Mouse (Mus musculus) left cerebral cortex, postnatal 14 days (tissue): ENCODE measurements around the gene Eif2ak4. TPM values are rescaled to one million over a fixed set of nuclear protein-coding genes. Genes with fewer than 3 reads are reported as not detected.

ENCODE experiments used
- DNase-seq, 2 experiments: peaks; one replicate each; pipeline ENCODE4 v3.0.0; 2021 to 2022; ENCODE audit warnings: low spot score in 2 of 2, mixed read lengths in 1 of 2
- intact Hi-C: fragments of 180-260 bp; cut with DNase I; formaldehyde crosslinking; loops from one replicate; pipeline ENCODE4 v1.15.1; 2025
- long read RNA-seq, 2 experiments: library from polyadenylated mRNA; stranded (forward); transcript quantifications; one replicate each; pipeline ENCODE4 v2.0.0; 2021
- total RNA-seq, 2 experiments: library from RNA; stranded (reverse); gene quantifications; 2 replicates each; pipeline ENCODE4 v1.2.3; 2021

The Eif2ak4 gene
- 10 to 100 TPM; 18.3 to 21.0 TPM for total RNA-seq
- long read RNA-seq, experiment 1, full-length matches to known transcripts, result 3 of 8 reads
- long read RNA-seq, experiment 1, partial matches to known transcripts, result 3 of 8 reads
- long read RNA-seq, experiment 1, other reads (novel, unspliced or antisense), result 2 of 8 reads
- long read RNA-seq, experiment 2, full-length matches to known transcripts, result 5 of 11 reads
- long read RNA-seq, experiment 2, partial matches to known transcripts, result 2 of 11 reads
- long read RNA-seq, experiment 2, other reads (novel, unspliced or antisense), result 4 of 11 reads

DNA sequence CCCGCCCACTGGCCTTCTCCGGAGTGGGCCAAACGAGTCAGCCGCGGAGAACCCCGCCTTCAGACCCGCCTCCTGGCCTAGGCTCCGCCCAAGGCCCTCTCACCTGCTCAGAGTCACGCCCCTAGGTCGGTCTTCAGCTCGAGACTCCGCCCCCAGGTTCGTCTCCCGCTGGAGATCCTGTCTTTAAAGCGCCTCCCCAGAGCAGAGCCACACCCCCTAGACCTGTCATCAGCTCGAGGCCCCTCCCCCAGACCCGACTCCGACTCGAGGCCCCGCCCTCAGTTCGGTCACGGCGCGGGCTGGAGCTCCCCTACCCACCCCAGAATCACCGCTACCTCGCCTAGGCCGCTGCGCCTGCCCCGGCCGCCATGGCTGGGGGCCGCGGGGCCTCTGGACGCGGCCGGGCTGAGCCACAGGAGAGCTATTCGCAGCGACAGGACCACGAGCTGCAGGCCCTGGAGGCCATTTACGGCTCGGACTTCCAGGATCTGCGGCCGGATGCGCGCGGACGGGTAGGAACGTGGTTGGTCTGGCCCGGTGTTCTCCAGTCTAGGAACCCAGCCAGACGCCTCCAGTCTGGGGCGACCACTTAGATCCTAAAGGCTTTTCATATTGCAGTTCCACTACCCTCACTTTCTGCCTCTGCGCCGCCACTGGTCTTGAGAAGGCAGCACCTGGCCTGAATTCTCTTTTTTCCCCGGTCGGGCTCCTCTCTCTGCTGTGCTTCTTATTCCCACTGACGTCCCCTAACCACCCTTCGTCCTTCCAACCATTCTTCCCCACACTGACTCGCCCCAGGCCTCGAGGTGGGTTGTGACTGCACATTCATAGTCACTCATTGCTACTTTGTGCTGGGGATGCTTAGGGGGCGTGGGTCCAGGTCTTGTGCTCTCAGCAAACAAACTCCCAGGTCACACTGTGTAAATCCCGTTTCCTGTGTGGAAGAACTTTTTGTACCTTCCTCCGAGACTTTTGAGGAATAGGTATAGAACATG, at the start of gene Eif2ak4:
Gene Eif2ak4 (plus strand): TSS at position 278 of the 995 bp plus-strand sequence.
- peak; percentile 97 to 98 for DNase-seq
- intact Hi-C loops, result loop anchor here (5.0 kb wide), 1 partner anchor 126 kb away; no protein-coding TSS in a partner anchor

DNA sequence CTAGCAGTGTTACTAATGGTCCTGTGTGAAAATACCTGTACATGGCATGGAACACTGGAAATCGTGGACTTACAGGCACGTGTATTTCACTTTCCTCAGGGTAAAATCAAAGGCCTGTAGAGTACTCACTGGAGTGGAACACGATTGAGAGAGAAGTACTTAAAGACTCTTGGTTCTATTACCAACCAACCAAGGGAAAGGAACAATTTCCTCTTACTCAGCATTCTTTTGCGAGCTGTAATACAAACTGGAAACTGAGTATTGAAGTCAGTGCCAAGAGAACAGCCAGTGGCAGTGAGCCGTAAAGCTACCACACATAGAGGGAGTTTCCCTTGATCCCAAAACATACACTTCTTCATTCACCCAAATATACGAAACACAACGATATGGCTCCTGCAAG, 47.1 kb upstream of the Eif2ak4 start:
- intact Hi-C loops, result no loop called here
- no peak for DNase-seq

DNA sequence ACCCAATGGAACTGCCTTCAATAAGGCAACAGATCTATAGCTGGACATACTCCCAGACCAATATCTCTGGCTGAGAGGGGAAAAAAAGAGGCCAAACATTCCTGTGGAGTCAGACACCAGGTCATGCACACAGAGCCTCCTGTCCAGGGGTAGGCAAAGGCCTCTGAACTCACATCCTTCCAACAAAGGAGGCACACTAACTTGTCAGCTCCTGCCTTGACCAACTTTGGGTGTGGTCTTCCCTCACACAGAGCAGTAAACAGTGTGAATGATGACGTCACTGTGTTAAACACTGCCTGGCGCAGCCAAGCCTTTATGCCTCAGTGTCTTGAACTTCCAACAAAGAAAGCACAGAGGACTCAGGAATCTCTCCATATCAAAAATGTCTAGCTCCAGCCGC, 44.5 kb upstream of the Eif2ak4 start:
- no peak for DNase-seq
- intact Hi-C loops, result no loop called here

DNA sequence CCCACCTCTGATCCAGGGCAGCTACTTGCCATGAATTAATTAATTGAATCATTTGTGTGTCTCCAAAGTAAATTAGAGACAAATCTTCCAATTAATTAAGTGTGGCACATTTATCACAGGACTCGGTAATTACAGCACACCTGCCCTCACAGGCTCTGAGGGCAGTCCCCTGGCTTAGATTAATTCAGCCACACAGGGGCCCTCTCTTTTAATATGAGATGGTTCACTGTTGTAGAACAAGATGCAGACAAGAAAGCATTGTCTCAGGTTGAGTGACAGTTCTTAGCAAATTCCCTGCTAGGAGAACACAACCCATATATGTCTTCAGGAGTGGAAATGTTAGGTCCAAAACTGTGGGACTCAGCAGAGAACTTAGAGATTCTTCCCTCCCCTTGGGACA, 42.9 kb upstream of the Eif2ak4 start:
- DNase-seq, result no peak
- intact Hi-C loops, result no loop called here

DNA sequence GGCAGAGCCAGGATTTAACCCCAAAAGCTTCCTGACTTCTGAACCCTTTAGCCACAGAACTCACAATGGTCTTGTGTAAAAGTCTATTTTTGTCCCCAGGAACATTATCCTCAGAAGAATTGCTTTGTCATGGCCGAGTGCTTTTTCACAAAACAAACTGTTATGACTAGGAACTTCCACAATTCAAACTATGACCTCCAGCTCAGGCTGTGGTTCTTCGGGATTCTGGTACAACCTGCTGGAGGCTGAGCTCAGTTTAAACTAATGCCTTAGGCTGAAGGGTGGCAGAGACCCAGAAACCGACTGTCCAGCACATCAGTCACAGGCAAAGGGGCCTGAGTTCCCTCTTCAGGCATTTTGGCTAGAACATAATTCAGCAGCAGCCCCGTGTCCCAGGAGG, 34.9 kb upstream of the Eif2ak4 start:
- intact Hi-C loops, result no loop called here
- no peak for DNase-seq

DNA sequence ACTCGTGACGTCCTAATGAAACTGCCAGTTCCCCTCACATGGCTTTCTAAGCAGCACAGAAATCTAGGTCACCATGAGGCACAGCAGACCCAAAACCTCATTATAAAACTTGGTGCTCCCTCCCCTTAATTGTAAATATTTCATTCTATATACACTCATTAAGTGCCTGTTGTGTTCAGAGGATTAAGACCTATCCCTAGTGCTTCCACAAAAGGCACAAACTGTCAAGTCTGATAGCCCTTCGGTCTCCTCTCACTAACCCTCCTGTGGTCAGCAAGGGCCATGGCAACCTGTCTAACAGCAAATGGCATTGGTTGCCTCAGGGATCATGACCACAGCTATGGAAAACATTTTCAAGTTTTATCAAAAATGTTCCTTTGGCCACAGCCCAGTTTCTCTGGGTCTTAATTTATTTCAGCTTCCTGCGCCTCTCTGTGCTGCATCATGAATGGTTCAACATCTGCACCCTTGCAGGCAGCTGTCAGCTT, 34.5 kb upstream of the Eif2ak4 start:
- intact Hi-C loops, result no loop called here
- no peak for DNase-seq

DNA sequence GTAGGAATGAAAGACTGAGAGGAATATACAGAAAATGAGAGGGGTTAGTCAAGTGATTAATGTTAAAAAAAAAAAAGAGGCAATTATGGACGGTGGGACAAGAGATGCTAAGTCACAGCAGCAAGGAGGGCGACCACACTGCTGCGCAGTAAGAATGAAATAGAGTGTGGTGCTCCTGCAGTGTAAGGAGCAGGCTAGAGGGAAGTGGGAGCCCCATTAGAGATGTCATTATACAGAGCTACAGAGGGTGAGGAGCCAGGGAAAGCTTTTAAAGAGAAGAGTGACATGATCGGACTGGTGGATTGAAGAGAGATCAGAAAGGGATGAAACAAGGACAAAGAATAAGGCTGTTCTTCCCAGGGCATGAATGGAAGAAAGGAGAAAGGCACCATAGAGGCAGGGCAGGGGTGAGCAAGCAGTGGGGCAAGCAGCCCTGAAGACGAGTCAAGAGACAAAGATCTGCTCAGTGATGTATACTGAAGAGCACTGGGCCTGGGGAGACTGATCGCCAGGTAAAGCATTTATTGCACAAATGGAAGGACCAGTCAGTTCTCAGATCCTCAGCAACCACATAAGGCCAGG, 33.2 kb upstream of the Eif2ak4 start:
- intact Hi-C loops, result loop anchor here (5.0 kb wide), 1 partner anchor 493 kb away; no protein-coding TSS in a partner anchor
- DNase-seq, result no peak

DNA sequence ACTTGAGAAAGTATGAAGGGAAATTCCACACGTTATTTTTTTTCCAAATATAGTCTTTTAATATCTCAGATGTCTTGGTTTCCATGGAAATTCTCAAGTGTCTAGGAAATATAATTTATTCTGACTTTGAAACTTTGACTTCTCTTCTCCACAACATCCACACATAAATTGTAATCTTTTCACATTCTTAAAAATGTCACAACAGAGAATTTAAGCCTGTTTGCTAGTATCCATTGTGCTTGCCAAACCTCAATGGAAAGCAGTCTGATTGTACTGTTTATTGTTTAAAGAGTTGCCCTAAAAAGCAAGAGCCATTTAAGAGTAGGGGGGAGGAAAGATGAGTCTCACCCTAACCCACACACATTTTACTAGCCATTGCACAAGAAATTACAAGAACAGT, 16.6 kb upstream of the Eif2ak4 start:
- no peak for DNase-seq
- intact Hi-C loops, result no loop called here

DNA sequence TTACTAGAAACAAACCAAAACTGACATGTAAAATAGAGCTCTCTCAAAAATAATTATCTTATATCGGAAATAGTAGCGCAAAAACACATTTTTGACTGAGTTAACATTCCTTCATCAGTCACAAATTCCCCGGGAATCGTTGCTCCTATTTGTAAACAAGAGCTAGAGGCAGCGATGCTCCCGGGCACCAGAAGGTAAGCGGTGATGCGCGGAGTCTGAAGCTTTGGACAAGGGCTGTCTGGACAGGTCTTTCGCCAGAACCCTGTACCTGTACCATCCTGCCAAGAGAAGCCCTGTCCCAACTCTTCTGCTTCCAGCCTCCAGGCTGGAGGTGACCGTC, 15.9 kb upstream of the Eif2ak4 start:
- intact Hi-C loops, result no loop called here
- DNase-seq, result no peak

DNA sequence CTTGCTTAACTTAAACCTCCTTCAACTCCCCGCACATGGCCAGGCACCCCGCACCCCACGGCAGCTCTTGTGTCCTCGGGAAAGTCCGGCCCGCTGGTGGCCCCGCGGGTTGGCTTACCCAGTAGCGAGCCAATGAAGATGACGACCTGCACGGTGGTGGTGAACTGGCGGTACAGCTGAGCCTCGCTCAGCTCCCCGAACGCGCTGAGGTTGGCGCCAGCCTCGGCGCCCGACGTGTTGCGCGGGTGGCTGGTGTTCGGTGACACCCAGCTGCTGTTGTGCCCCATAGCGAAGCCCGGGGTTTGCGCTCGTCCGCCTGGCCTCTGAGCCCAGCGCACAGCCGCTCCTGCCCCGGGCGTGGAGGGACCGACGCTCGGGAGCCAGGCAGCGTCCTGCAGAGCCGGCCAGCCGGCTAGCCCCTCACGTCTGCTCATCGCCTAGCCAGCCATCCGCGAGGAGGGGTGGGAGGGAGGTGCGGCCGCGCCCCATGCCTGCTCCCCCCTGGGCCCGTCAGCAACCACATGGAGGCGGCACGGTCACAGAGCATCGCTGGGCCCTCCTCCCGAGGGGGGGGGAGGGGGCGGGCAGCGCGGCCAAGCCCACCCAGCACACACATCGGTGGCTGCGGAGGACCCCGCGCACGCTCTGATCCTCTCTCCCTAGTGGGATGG, 15.4 kb upstream of the Eif2ak4 start, which contains the start of gene Gpr176:
Gene Gpr176 (minus strand): TSS at position 519 of the 671 bp plus-strand sequence.
- DNase-seq, result peak; percentile 31 to 49
- intact Hi-C loops, result no loop called here

DNA sequence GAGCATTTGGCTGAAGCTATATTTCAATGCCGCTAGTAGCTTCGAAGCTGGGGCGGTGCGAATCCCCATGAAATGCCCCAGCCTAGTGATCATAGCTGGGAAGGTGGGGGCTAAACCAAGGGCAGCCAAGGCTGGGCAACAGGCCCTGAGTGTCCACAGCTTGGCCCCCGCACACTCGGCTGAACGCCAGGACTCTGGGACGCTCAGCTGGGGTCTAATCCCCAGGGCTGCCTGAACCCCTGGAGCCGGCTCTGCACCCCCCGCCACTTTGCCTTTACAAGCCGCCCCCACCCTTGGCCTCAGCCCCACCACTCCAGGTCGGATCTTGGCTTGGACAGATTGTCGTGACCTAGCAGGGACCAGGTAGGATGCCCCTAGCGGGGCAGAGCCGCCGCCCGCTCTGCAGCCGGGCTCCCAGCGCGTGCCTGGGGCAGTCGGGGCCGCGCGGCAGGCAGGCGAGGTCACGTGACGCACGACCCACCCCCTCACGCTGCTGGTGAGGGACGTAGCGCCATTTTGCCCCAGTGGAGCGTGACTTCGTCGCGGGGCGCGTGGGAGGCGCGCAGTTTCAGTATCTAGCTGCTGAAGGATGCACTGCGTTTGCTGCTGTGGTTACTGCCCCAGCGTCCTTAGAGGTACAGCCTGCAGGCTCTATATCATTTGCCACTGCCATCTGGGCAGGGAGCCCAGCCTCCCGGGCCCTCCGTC, 14.7 kb upstream of the Eif2ak4 start:
- DNase-seq, result peak; percentile 91 to 97
- intact Hi-C loops, result no loop called here

DNA sequence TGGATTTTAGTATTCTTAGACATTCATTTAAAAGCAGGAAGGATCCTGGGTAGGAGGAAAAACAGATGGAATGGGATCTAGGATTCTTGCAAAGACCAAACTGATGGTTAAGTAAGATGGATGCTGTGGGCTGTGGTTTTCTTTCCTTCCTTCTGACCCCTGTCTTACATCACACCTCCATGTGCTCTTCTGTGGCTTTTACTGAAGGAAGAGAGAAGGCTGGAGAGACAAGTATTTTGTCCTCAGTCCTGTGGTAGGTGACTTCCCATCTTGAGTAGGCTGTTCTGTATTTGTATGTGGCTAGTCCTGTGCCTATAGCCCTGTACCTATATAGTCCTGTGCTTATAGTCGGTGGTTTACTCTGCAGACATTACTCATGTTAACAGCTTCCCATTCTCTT, 12.9 kb upstream of the Eif2ak4 start:
- intact Hi-C loops, result no loop called here
- DNase-seq, result no peak

DNA sequence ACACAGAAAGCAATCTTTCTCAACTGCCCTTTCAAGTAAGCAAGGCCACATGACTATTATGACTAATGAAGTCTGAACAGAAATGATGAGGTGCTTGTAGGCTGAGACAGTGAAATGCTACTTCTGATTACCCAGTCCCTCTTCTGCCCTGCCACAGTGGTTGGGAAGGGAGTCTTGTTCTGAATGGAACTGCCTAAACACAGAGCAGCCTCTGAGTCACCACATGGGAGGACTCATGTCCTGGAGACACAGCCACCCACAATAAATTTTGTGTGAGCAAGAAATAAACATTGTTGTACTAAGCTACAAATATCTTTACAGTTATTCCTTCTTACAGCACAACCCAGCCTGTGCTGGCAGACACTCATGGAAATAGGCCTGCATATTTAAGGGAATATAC, 12.5 kb upstream of the Eif2ak4 start:
- peak; percentile 16 to 58 for DNase-seq
- intact Hi-C loops, result no loop called here

DNA sequence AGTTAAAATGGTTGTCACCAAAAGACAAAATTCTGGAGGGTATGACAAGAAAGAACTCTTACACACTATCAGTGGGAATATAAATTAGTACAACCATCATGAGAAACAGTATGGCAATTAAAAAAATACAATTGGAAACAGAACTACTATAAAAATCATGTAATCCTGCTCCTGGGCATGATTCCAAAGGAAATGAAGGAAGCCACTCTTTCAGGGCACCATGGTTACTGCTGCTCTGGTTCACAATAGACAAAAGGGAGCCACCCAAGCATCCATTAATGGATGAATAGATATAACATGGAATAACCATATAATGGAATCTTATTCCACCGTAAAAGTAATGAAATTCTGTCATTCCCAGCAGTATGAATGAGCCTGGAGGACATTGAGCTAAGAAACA, 8.7 kb upstream of the Eif2ak4 start:
- intact Hi-C loops, result no loop called here
- DNase-seq, result no peak

DNA sequence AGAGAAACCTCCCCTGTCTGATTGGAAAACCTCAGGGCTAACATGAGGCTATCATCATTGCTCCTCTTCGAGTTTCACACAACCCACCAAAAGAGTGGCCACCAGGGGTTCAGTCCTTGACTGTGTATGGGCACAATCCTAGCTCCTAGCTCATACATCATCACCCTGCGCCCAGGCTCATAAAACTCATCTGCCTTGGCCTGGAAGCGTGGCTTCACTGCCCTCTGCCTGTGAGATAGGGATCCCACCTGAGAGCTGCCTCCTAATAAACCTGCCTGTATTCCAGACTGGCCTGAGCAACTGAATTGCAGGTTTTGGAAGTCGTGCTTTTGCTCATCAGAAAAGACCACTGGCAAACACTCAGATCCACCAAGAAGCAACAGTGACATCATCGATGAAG, 5.0 kb upstream of the Eif2ak4 start:
- intact Hi-C loops, result no loop called here
- DNase-seq, result no peak

DNA sequence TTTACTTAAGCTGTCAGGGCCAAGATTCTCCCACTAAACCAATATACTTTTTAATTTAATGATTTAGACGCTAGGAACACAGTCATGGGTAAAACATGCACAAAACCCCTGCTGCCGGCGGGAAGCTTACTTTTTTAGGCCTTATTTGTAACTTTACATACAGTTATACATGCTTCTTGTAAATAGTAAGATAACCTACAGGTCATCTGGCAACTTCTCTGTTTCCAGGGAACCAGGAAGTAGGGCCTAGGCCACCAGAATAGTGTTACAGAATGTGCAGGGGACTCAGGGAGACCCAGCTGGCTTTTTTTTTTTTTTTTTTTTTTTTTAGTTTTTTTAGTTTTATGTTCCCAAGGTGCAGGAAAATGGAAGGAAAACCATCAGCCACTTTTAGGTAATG, 1.2 kb downstream of the Eif2ak4 start:
- intact Hi-C loops, result loop anchor here (5.0 kb wide), 1 partner anchor 127 kb away; no protein-coding TSS in a partner anchor
- DNase-seq, result no peak

DNA sequence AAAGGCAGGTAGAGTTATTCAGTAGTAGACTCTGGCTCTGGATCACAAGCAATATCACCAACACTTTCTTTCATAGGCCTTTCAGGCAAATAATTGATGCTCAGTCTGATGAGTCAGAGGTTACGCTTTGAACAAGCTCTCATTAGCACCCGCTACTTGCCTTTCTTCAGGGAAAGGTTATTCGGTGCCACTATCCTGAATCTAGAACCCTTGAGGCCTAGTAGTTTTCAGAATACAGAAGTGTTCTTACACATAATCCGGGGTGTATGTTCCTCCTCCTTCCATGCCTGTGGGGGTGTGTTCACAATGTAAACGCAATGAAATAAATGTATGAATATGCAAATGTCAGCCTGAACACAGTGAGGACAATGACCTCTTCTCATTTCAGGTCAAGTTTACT, 1.7 kb downstream of the Eif2ak4 start:
- intact Hi-C loops, result no loop called here

DNA sequence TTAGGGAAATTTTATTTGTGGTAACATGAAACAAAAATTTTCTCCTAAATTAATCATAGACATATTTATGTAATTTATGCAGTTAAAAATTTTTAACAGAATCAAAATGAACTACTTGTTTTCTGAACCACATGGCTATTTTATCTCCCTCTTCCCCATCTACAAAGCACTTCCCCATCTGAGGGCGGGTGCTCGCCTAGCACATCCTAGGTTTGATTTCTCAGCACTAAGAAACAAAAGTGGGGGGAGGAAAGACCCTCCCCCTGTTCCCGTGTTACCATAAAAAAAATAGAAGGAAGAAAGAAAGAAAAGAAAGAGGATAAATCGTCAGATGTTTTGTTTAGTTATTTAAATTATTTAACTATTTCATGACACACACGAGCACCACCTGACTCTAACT, 2.8 kb downstream of the Eif2ak4 start:
- intact Hi-C loops, result no loop called here
- DNase-seq, result no peak

More for the DNA sequence above, 1.7 kb downstream of the Eif2ak4 start:
- no peak for DNase-seq

DNA sequence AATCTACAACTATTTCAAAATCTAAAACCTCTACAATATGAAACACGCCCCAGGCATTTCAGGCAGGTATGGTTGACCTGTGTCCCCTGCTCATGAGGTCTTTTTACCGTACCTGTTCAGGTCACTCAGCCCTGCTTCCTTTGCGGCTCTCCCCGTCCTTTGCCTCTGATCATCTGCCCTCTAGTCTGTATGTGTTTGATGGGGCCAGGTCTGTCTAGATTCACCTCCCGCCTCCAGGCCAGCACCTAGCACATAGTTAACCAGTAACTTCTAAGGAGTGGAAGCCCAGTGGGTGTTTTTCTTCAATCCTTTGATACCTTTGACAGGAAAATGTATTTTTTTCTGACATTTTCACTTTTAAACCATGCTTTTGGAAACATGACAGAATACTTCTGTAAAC, 11.3 kb downstream of the Eif2ak4 start:
- intact Hi-C loops, result no loop called here
- no peak for DNase-seq
